Comparison of ENCODE assay signal across 8 mouse cellular contexts in the genomic region with DNA sequence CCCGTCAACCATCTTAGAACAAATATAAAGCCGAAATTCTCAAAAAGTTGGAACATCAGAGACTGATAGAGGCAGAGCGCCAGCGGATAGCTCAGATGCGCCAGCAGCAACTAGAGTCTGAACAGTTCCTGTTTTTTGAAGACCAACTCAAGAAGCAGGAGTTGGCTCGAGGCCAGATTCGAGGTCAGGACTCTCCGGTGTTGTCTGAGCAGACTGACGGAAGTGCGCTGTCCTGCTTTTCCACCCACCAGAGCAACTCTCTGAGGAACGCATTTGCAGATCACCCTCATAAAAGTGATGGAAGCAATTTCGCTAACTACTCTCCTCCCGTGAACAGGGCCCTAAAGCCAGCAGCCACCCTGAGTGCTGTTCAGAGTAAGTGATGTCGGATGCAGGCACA. TPM values are rescaled to one million over a fixed set of nuclear protein-coding genes. Genes with fewer than 3 reads are reported as not detected.
A peak's percentile ranks its signal among the peaks of the same experiment; 100 is the strongest.
DNase-seq lines count a peak whose midpoint lies in the region; ATAC-seq lines count a peak whose summit lies in the region.
"Had no signal": no experiment of that assay in that cellular context is flagged by ENCODE, and none has a peak within 500 bp of the region (broad histone marks: within the 10 kb centered on the region; RNA-seq: fewer than 3 reads in every experiment).

No protein-coding gene starts in this region.

- H3K27ac ChIP-seq in midbrain, embryonic 11.5 days (ENCODE audit: low read depth, low read length), result no peak overlapping the region
- H3K27ac ChIP-seq in midbrain, embryonic 14.5 days (replicated peaks; ENCODE audit: low read depth, low read length), result no peak overlapping the region

- no peak overlapping the region for H3K4me2 ChIP-seq in midbrain, embryonic 11.5 days
- no peak overlapping the region for H3K4me2 ChIP-seq in midbrain, embryonic 14.5 days (ENCODE audit: low read length)

- no peak overlapping the region for H3K9ac ChIP-seq in midbrain, embryonic 11.5 days (ENCODE audit: low read length)
- H3K9ac ChIP-seq in midbrain, embryonic 14.5 days (replicated peaks; ENCODE audit: low read length), result no peak overlapping the region

- H3K4me3 ChIP-seq in midbrain, embryonic 11.5 days (ENCODE audit: low read depth, low read length), result no peak overlapping the region
- H3K4me3 ChIP-seq in midbrain, embryonic 14.5 days (replicated peaks; ENCODE audit: low read depth, low read length), result no peak overlapping the region

- no peaks in the 10 kb centered on the region for H3K36me3 ChIP-seq in midbrain, embryonic 11.5 days (ENCODE audit: control insufficient read depth, insufficient read depth, low read length)
- no peaks in the 10 kb centered on the region for H3K36me3 ChIP-seq in midbrain, embryonic 14.5 days (ENCODE audit: control insufficient read depth, insufficient read depth, low read length)

- H3K9me3 ChIP-seq in midbrain, embryonic 11.5 days (ENCODE audit: control insufficient read depth, low read length), result no peaks in the 10 kb centered on the region
- H3K9me3 ChIP-seq in midbrain, embryonic 14.5 days (ENCODE audit: control insufficient read depth, low read length), result no peaks in the 10 kb centered on the region

- intact Hi-C loops in heart, postnatal 25 days (cut with DNase I), result no loop called here
- intact Hi-C loops in left cerebral cortex, postnatal 10 days (cut with DNase I), result loop anchor here (5.0 to 10.0 kb wide), 2 partner anchors 42 to 849 kb away; partner anchors contain the start of gene Stambpl1

- no peak for ATAC-seq in midbrain, embryonic 11.5 days (ENCODE audit: low FRiP score)
- ATAC-seq in midbrain, embryonic 14.5 days (ENCODE audit: low FRiP score, low TSS enrichment), result no peak

- no peaks in the 10 kb centered on the region for H3K27me3 ChIP-seq in midbrain, embryonic 11.5 days (ENCODE audit: control insufficient read depth, insufficient read depth, low read length)
- no peaks in the 10 kb centered on the region for H3K27me3 ChIP-seq in midbrain, embryonic 14.5 days (ENCODE audit: control insufficient read depth, insufficient read depth, low read length)

- DNase-seq in midbrain, embryonic 11.5 days (ENCODE audit: low spot score, missing footprints), result peak; percentile 47
- no peak for DNase-seq in midbrain, embryonic 14.5 days
- DNase-seq in brain, adult 2 months (ENCODE audit: low read depth, low spot score), result peak; percentile 77
- DNase-seq in heart, postnatal 25 days (ENCODE audit: low spot score), result peak; percentile 42
- peak; percentile 64 to 89 for DNase-seq in left cerebral cortex, postnatal 10 days (ENCODE audit: extremely low spot score in 1 of 2, low spot score in 2 of 2)
- peak; percentile 37 for DNase-seq in right cerebral cortex, postnatal 25 days
- DNase-seq in MN1 (ENCODE audit: low spot score), result no peak

- 92% methylated on average over 14 of the region's 14 CpGs for WGBS in midbrain, embryonic 11.5 days
- WGBS in midbrain, embryonic 14.5 days, result 90% methylated on average over 14 of the region's 14 CpGs

- H3K4me1 ChIP-seq in midbrain, embryonic 11.5 days (ENCODE audit: control insufficient read depth, insufficient read depth, low read length), result no peaks in the 10 kb centered on the region
- no peaks in the 10 kb centered on the region for H3K4me1 ChIP-seq in midbrain, embryonic 14.5 days (ENCODE audit: control insufficient read depth, insufficient read depth, low read length)

RNA-seq across cellular contexts. Expression of gene Acta2, which starts 21.4 kb away (rescaled TPM):
- 31.5 and 34.9 TPM in 2 replicates for polyA plus RNA-seq in midbrain, embryonic 11.5 days (2014; fragmentation: Nextera tagmentation; extraction: Ambion mirVana)
- 0.59 and 11.3 TPM in 2 replicates for polyA plus RNA-seq in midbrain, embryonic 14.5 days (2014; fragmentation: Nextera tagmentation; extraction: Ambion mirVana)
- 100 to 1,000 TPM; 250 to 346 TPM for total RNA-seq in heart, postnatal 25 days (2021)
- 10 to 100 TPM; 17.0 to 17.1 TPM for total RNA-seq in left cerebral cortex, postnatal 10 days (2021)
- total RNA-seq: hematopoietic stem cell, adult 5-6 weeks had no signal

RNA-seq across cellular contexts. Expression of gene Stambpl1, which starts 41.9 kb away (rescaled TPM):
- 1.6 and 1.9 TPM in 2 replicates for polyA plus RNA-seq in midbrain, embryonic 11.5 days (2014; fragmentation: Nextera tagmentation; extraction: Ambion mirVana)
- 11.5 and 15.2 TPM in 2 replicates for polyA plus RNA-seq in midbrain, embryonic 14.5 days (2014; fragmentation: Nextera tagmentation; extraction: Ambion mirVana)
- total RNA-seq in heart, postnatal 25 days (2021), result 1 to 10 TPM; 3.3 to 3.6 TPM
- 10 to 100 TPM; 16.9 to 18.2 TPM for total RNA-seq in left cerebral cortex, postnatal 10 days (2021)

RNA-seq across cellular contexts. Expression of gene Fas, which starts 56.5 kb away (rescaled TPM):
- 0.36 and 0.81 TPM in 2 replicates for polyA plus RNA-seq in midbrain, embryonic 11.5 days (2014; fragmentation: Nextera tagmentation; extraction: Ambion mirVana)
- 0.81 and 0.84 TPM in 2 replicates for polyA plus RNA-seq in midbrain, embryonic 14.5 days (2014; fragmentation: Nextera tagmentation; extraction: Ambion mirVana)
- 10 to 100 TPM in 1 of 2 experiments, 1 to 10 TPM in 1; 9.5 to 11.1 TPM for total RNA-seq in heart, postnatal 25 days (2021)
- total RNA-seq in left cerebral cortex, postnatal 10 days (2021), result under 1 TPM in 1 of 2 experiments, not detected in 1; 0.90 TPM

Comparison
In these comparisons a context has a peak if more than half of its experiments do, and no peak if none do; other contexts are left out.
1. DNase-seq: peak in midbrain, embryonic 11.5 days (single experiment), brain, adult 2 months (single experiment), heart, postnatal 25 days (single experiment), left cerebral cortex, postnatal 10 days (2 of 2) and right cerebral cortex, postnatal 25 days (single experiment); none in midbrain, embryonic 14.5 days (single experiment) and MN1 (single experiment).
2. RNA of gene Acta2, which starts 21.4 kb away (total RNA-seq): 250 to 346 TPM in heart, postnatal 25 days; 17.0 to 17.1 TPM in left cerebral cortex, postnatal 10 days; every median in the first group is over 10 times any median in the second.
3. RNA of gene Fas, which starts 56.5 kb away (total RNA-seq): 9.5 to 11.1 TPM in heart, postnatal 25 days; 0.90 TPM in left cerebral cortex, postnatal 10 days; every median in the first group is over 4 times any median in the second.